Mouse (Mus musculus): Measurements from ENCODE around the gene Arsg. TPM values are rescaled to one million over a fixed set of nuclear protein-coding genes. Genes with fewer than 3 reads are reported as not detected.

Gene Arsg
- total and polyA plus RNA-seq, 3 experiments, result 0.79 to 3.3 (median 1.4) TPM

DNA sequence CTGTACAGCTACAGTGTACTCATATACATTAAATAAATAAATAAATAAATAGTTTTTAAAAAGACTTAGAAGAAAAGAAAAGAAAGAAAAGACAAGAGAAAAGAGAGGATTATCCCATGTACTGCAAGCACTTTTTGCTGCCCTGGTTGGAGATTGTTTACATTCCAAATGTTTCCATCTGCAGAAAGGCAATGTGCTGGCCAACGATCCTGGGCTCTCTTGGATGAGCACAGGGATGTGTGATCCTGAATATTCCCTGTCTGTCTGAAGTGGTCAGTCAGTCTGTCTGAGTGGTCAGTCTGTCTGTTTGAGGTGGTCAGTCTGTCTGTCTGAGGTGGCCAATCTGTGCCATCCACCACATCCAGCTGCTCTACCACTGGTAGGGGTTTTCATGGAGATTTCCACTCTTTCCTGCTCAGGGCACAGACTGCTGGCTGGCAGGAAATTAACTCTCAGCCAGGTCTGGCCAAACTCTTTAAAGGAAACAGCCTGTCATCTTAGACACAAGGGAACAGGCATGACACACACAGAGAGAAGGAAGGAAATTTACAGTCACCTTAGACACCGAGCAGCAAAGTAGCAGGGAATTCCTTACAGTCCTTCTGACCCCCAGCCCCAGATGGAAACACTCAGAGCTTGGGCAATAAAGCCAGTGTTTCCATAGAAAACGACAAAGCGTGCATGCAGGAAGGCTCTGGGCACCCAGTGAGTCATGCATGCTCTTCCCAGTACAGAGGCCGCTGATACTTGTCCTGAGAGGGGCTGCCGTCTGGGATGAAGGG, 120.2 kb downstream of the Arsg start:
- no peak for DNase-seq (ENCODE audit: extremely low read depth)
- no peak for TF ChIP-seq MAZ (IDR thresholded peaks at IDR 0.05; ENCODE audit: low read depth, low read length)
- TF ChIP-seq USF1 (IDR thresholded peaks at IDR 0.05; ENCODE audit: low read depth, low read length), result no peak
- no peak for TF ChIP-seq JUN (IDR thresholded peaks at IDR 0.05; ENCODE audit: insufficient read depth, low read depth, low read length)
- TF ChIP-seq ZNF384 (IDR thresholded peaks at IDR 0.05; ENCODE audit: low read depth, low read length), result no peak
- TF ChIP-seq ETS1 (conservative IDR thresholded peaks at IDR 0.05; ENCODE audit: low read depth, low read length), result no peak
- no peak for TF ChIP-seq BHLHE40 (IDR thresholded peaks at IDR 0.05; ENCODE audit: low read depth, low read length)
- no peak for TF ChIP-seq NELFE (IDR thresholded peaks at IDR 0.05; ENCODE audit: low read depth, low read length)
- no peak for TF ChIP-seq MAX (IDR thresholded peaks at IDR 0.05; ENCODE audit: low read length)
- TF ChIP-seq JUND (conservative IDR thresholded peaks at IDR 0.05; ENCODE audit: low read depth, low read length), result no peak
- TF ChIP-seq ZMIZ1 (IDR thresholded peaks at IDR 0.05; ENCODE audit: low read depth, low read length), result no peak
- TF ChIP-seq NRF1 (IDR thresholded peaks at IDR 0.05; ENCODE audit: low read depth, low read length), result no peak
- TF ChIP-seq MAFK (IDR thresholded peaks at IDR 0.05; ENCODE audit: insufficient replicate concordance, low read length), result no peak
- no peak for TF ChIP-seq IRF4 (IDR thresholded peaks at IDR 0.05; ENCODE audit: low read depth, low read length)
- no peak for TF ChIP-seq ZKSCAN1 (IDR thresholded peaks at IDR 0.05; ENCODE audit: borderline replicate concordance, low read depth, low read length)
- Histone ChIP-seq H3K4me1 (ENCODE audit: control insufficient read depth in 1 of 2, insufficient read depth in 2 of 2) (peaks cover 3 to 8% of the 10 kb centered on the region in 2 experiments; a peak in 3 of 4 replicates), H3K4me3 (replicated peaks in 1 of 3; ENCODE audit: low read depth in 2 of 3, low read length in 2 of 3, poor library complexity in 1 of 3) (no peak overlapping the region), H3K9ac (ENCODE audit: insufficient read depth, low read depth) (no peak overlapping the region), H3K27me3 (replicated peaks) (no peaks in the 10 kb centered on the region), H3K79me2 (replicated peaks; ENCODE audit: control insufficient read depth, extremely low read depth, insufficient read depth, poor library complexity, severe bottlenecking) (no peaks in the 10 kb centered on the region), H3K4me2 (ENCODE audit: insufficient read depth, low read depth, poor library complexity, severe bottlenecking) (no peak overlapping the region), H3K27ac (ENCODE audit: insufficient read depth, low read depth) (no peak overlapping the region), H3K36me3 (replicated peaks in 1 of 2; ENCODE audit: control insufficient read depth in 1 of 2, insufficient read depth in 1 of 2, low read length in 1 of 2) (no peaks in the 10 kb centered on the region), H3K9me3 (replicated peaks; ENCODE audit: low read length) (no peaks in the 10 kb centered on the region)
- in situ Hi-C loops (cut with MboI; ENCODE audit: low pct_ligation_motif_present, low pct_unique_long_range_greater_than_20kb, low sequenced_read_pairs), result no loop called here
- dilution Hi-C loops (cut with MboI; ENCODE audit: extremely low pct_ligation_motif_present, extremely low pct_unique_long_range_greater_than_20kb, low sequenced_read_pairs), result no loop called here

DNA sequence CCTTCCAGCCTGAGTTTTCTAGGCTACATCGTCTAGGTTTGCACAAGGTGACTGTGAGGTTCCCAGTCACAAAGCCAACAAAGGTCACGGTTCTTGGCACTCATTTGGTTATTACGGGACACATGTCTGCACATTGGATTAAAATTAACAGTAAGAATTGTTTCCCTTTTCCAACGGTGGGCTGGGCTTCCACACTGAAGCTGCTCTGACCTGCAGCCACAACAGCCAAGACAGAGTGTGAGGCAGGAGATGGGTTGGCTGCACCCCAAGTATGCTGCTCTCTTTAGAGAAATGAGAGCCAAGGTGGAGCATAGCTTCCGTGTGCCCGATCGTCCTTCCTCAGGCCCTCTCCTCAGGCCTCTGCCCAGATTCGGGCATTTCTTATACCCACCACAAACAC, 121.6 kb downstream of the Arsg start:
- H3K27ac ChIP-seq (ENCODE audit: insufficient read depth, low read depth), result no peak overlapping the region
- no peak overlapping the region for H3K4me2 ChIP-seq (ENCODE audit: insufficient read depth, low read depth, poor library complexity, severe bottlenecking)
- no peaks in the 10 kb centered on the region for H3K79me2 ChIP-seq (replicated peaks; ENCODE audit: control insufficient read depth, extremely low read depth, insufficient read depth, poor library complexity, severe bottlenecking)
- DNase-seq (ENCODE audit: extremely low read depth), result no peak
- dilution Hi-C loops (cut with MboI; ENCODE audit: extremely low pct_ligation_motif_present, extremely low pct_unique_long_range_greater_than_20kb, low sequenced_read_pairs) (no loop called here), in situ Hi-C loops (cut with MboI; ENCODE audit: low pct_ligation_motif_present, low pct_unique_long_range_greater_than_20kb, low sequenced_read_pairs) (no loop called here)
- no peak overlapping the region for H3K9ac ChIP-seq (ENCODE audit: insufficient read depth, low read depth)
- no peak for TF ChIP-seq USF2 (conservative IDR thresholded peaks at IDR 0.05; ENCODE audit: low read depth, low read length)
- no peak for TF ChIP-seq ZMIZ1 (IDR thresholded peaks at IDR 0.05; ENCODE audit: low read depth, low read length)
- no peak for TF ChIP-seq JUND (conservative IDR thresholded peaks at IDR 0.05; ENCODE audit: low read depth, low read length)
- TF ChIP-seq TCF12 (IDR thresholded peaks at IDR 0.05; ENCODE audit: low read depth, low read length), result no peak
- no peak for TF ChIP-seq CHD2 (IDR thresholded peaks at IDR 0.05; ENCODE audit: low read length)
- no peak for TF ChIP-seq RAD21 (IDR thresholded peaks at IDR 0.05; ENCODE audit: low read depth, low read length)
- no peak for TF ChIP-seq NELFE (IDR thresholded peaks at IDR 0.05; ENCODE audit: low read depth, low read length)
- no peak for TF ChIP-seq GABPA (IDR thresholded peaks at IDR 0.05; ENCODE audit: insufficient replicate concordance, low read depth, low read length)
- no peak for TF ChIP-seq IRF4 (IDR thresholded peaks at IDR 0.05; ENCODE audit: low read depth, low read length)
- no peak for TF ChIP-seq ZC3H11A (IDR thresholded peaks at IDR 0.05; ENCODE audit: low read depth, low read length)
- no peak for TF ChIP-seq MYC (IDR thresholded peaks at IDR 0.05; ENCODE audit: low read depth, low read length)
- no peak for TF ChIP-seq ETS1 (conservative IDR thresholded peaks at IDR 0.05; ENCODE audit: low read depth, low read length)
- TF ChIP-seq JUN (IDR thresholded peaks at IDR 0.05; ENCODE audit: insufficient read depth, low read depth, low read length), result no peak
- no peak for TF ChIP-seq SIN3A (IDR thresholded peaks at IDR 0.05; ENCODE audit: low read length)
- TF ChIP-seq HCFC1 (IDR thresholded peaks at IDR 0.05; ENCODE audit: low read depth, low read length), result no peak
- no peak for TF ChIP-seq E2F4 (IDR thresholded peaks at IDR 0.05; ENCODE audit: insufficient replicate concordance, low read depth, low read length)
- no peak for TF ChIP-seq USF1 (IDR thresholded peaks at IDR 0.05; ENCODE audit: low read depth, low read length)
- TF ChIP-seq EP300 (IDR thresholded peaks at IDR 0.05; ENCODE audit: low read length), result no peak
- TF ChIP-seq SMC3 (IDR thresholded peaks at IDR 0.05; ENCODE audit: low read depth, low read length), result no peak
- TF ChIP-seq MAZ (IDR thresholded peaks at IDR 0.05; ENCODE audit: low read depth, low read length), result no peak
- peaks cover 13 to 22% of the 10 kb centered on the region in 2 experiments for H3K4me1 ChIP-seq (ENCODE audit: control insufficient read depth in 1 of 2, insufficient read depth in 2 of 2)
- no peak overlapping the region for H3K4me3 ChIP-seq (replicated peaks in 1 of 3; ENCODE audit: low read depth in 2 of 3, low read length in 2 of 3, poor library complexity in 1 of 3)
- H3K27me3 ChIP-seq (replicated peaks), result no peaks in the 10 kb centered on the region
- no peaks in the 10 kb centered on the region for H3K9me3 ChIP-seq (replicated peaks; ENCODE audit: low read length)
- no peaks in the 10 kb centered on the region for H3K36me3 ChIP-seq (replicated peaks in 1 of 2; ENCODE audit: control insufficient read depth in 1 of 2, insufficient read depth in 1 of 2, low read length in 1 of 2)

Data from CH12.LX (cell line).